Mouse (Mus musculus) stomach, embryonic 16.5 days (tissue): ENCODE data around the gene Ring1. TPM values are rescaled to one million over a fixed set of nuclear protein-coding genes. Genes with fewer than 3 reads are reported as not detected.
"Not testable (repeated sequence)": the region's sequence is repeated elsewhere in the genome, so short reads cannot be mapped to it uniquely, and the experiment has no call there.

Experiments used
- ATAC-seq: fragments of 200-750 bp; cut with Nextera tagmentation; 2 replicates; pipeline ENCODE4 v1.8.0; 2017; ENCODE audit warnings: moderate number of reproducible peaks, moderate TSS enrichment; ENCODE audit not compliant: insufficient read depth, low FRiP score
- H3K27ac ChIP-seq: fragments of 300-500 bp; sonication (generic); 2 replicates; pipeline ENCODE4 v1.5.1; 2014; ENCODE audit warnings: low read length
- H3K27me3 ChIP-seq: fragments of 300-500 bp; sonication (generic); 2 replicates; pipeline ENCODE4 v1.6.1; 2014; ENCODE audit warnings: low read length, control low read depth, mixed read lengths; ENCODE audit not compliant: control insufficient read depth, insufficient read depth
- H3K36me3 ChIP-seq: fragments of 300-500 bp; sonication (generic); 2 replicates; pipeline ENCODE4 v1.6.1; 2014; ENCODE audit warnings: low read length; ENCODE audit not compliant: control insufficient read depth, insufficient read depth
- H3K4me1 ChIP-seq: fragments of 300-500 bp; sonication (generic); 2 replicates; pipeline ENCODE4 v1.6.1; 2014; ENCODE audit warnings: low read length, control low read depth, mixed read lengths; ENCODE audit not compliant: control insufficient read depth, insufficient read depth
- H3K4me2 ChIP-seq: fragments of 300-500 bp; sonication (generic); 2 replicates; pipeline ENCODE4 v1.6.1; 2014; ENCODE audit warnings: low read depth, low read length, mixed read lengths
- H3K4me3 ChIP-seq: fragments of 300-500 bp; sonication (generic); replicated peaks from 2 replicates; pipeline ENCODE4 v1.5.1; 2014; ENCODE audit warnings: mild to moderate bottlenecking, low read length
- H3K9ac ChIP-seq: fragments of 300-500 bp; sonication (generic); 2 replicates; pipeline ENCODE4 v1.6.1; 2014; ENCODE audit warnings: low read length
- H3K9me3 ChIP-seq: fragments of 300-500 bp; sonication (generic); replicated peaks from 2 replicates; pipeline ENCODE4 v1.6.1; 2016; ENCODE audit warnings: low read length, control low read depth; ENCODE audit not compliant: control insufficient read depth
- WGBS: fragments of 180-500 bp; shearing (Covaris S2); extraction: QIAGEN DNeasy Blood & Tissue Kit; methylation state at CpG from one replicate; pipeline ENCODE4 v1.1.7; 2014; 5-methylcytosine and 5-hydroxymethylcytosine counted together
- polyA plus RNA-seq: library from polyadenylated mRNA; unstranded; fragments of >200 nt; fragmentation: Nextera tagmentation; extraction: Ambion mirVana; gene quantifications from 2 replicates; pipeline ENCODE4 v1.2.1, GENCODE M21; 2015

Ring1 gene
- polyA plus RNA-seq, 1 experiment from 2014 or later: 10.7 TPM

- not testable (repeated sequence) for ATAC-seq, H3K9ac ChIP-seq, H3K27me3 ChIP-seq, H3K36me3 ChIP-seq, H3K4me3 ChIP-seq, H3K9me3 ChIP-seq, H3K4me2 ChIP-seq, H3K4me1 ChIP-seq, H3K27ac ChIP-seq
- 44% methylated on average over 2 of the region's 2 CpGs for WGBS
Observed at GRCm38 (mm10) chr17:34000796-34001195, 23.7 kb downstream of the Ring1 start.

GRCm38 (mm10) chr17:34000150-34000537, 24.3 kb downstream of the Ring1 start, which contains the start of gene H2-K1:
Gene H2-K1 (minus strand): TSS chr17:34000347.
- no peaks in the 10 kb centered on the region for H3K36me3 ChIP-seq
- H3K4me1 ChIP-seq: 0 out of 2 replicates have a peak, but pooled peaks cover 2% of the 10 kb centered on the region
- H3K9me3 ChIP-seq: no peaks in the 10 kb centered on the region
- peak within 1 kb of the TSS; percentile 69 for H3K4me3 ChIP-seq
- peak; percentile 94 for ATAC-seq
- H3K9ac ChIP-seq: peak within 1 kb of the TSS; percentile 75
- under 1% methylated on average over 30 of the region's 30 CpGs for WGBS
- peak within 1 kb of the TSS; percentile 100 for H3K4me2 ChIP-seq
- H3K27ac ChIP-seq: no peak within 1 kb of the TSS
- H3K27me3 ChIP-seq: peaks cover 9% of the 10 kb centered on the region

- peak; percentile 57 for ATAC-seq
- H3K9ac ChIP-seq: peak overlapping the region; percentile 75
- H3K4me2 ChIP-seq: peak overlapping the region; percentile 100
- H3K27ac ChIP-seq: no peak overlapping the region
- no peaks in the 10 kb centered on the region for H3K9me3 ChIP-seq
- 1% methylated on average over 87 of the region's 87 CpGs for WGBS
- H3K27me3 ChIP-seq: peaks cover 9% of the 10 kb centered on the region
- H3K4me3 ChIP-seq: peak overlapping the region; percentile 69
- H3K4me1 ChIP-seq: 0 out of 2 replicates have a peak, but pooled peaks cover 2% of the 10 kb centered on the region
- no peaks in the 10 kb centered on the region for H3K36me3 ChIP-seq
Observed at GRCm38 (mm10) chr17:33999341-34000149, 24.9 kb downstream of the Ring1 start.

GRCm38 (mm10) chr17:33998697-33999096, 25.8 kb downstream of the Ring1 start:
- H3K9ac ChIP-seq, H3K27ac ChIP-seq, H3K4me1 ChIP-seq, H3K4me2 ChIP-seq, H3K36me3 ChIP-seq, H3K9me3 ChIP-seq, H3K4me3 ChIP-seq, H3K27me3 ChIP-seq, ATAC-seq: not testable (repeated sequence)
- 53% methylated on average over 5 of the region's 5 CpGs for WGBS

- H3K27me3 ChIP-seq, H3K36me3 ChIP-seq, H3K4me1 ChIP-seq, H3K9ac ChIP-seq, H3K9me3 ChIP-seq, H3K27ac ChIP-seq, H3K4me2 ChIP-seq, H3K4me3 ChIP-seq, ATAC-seq: not testable (repeated sequence)
- 93% methylated on average over 2 of the region's 2 CpGs for WGBS
Observed at GRCm38 (mm10) chr17:33997025-33997424, 27.5 kb downstream of the Ring1 start.

GRCm38 (mm10) chr17:33995651-33996050, 28.8 kb downstream of the Ring1 start:
- no peaks in the 10 kb centered on the region for H3K9me3 ChIP-seq
- no peak overlapping the region for H3K27ac ChIP-seq
- H3K4me1 ChIP-seq: 0 out of 2 replicates have a peak, but pooled peaks cover 2% of the 10 kb centered on the region
- no peak for ATAC-seq
- H3K9ac ChIP-seq: no peak overlapping the region
- peaks cover 9% of the 10 kb centered on the region for H3K27me3 ChIP-seq
- no peak overlapping the region for H3K4me3 ChIP-seq
- 55% methylated on average over 3 of the region's 3 CpGs for WGBS
- no peak overlapping the region for H3K4me2 ChIP-seq
- H3K36me3 ChIP-seq: no peaks in the 10 kb centered on the region

- ATAC-seq: no peak
- Histone ChIP-seq H3K9me3 (no peaks in the 10 kb centered on the region), H3K4me1 (0 out of 2 replicates have a peak, but pooled peaks cover under 1% of the 10 kb centered on the region), H3K4me2 (no peak overlapping the region), H3K27me3 (peaks cover 7% of the 10 kb centered on the region), H3K4me3 (no peak overlapping the region), H3K27ac (no peak overlapping the region), H3K36me3 (no peaks in the 10 kb centered on the region), H3K9ac (no peak overlapping the region)
- 89% methylated on average over 8 of the region's 8 CpGs for WGBS
Observed at GRCm38 (mm10) chr17:33994959-33995358, 29.5 kb downstream of the Ring1 start.

GRCm38 (mm10) chr17:33991788-33992664, 32.5 kb downstream of the Ring1 start:
- no peaks in the 10 kb centered on the region for H3K9me3 ChIP-seq
- H3K36me3 ChIP-seq: no peaks in the 10 kb centered on the region
- H3K4me2 ChIP-seq: no peak overlapping the region
- H3K27me3 ChIP-seq: no peaks in the 10 kb centered on the region
- no peak overlapping the region for H3K4me3 ChIP-seq
- no peak for ATAC-seq
- no peak overlapping the region for H3K9ac ChIP-seq
- 29% methylated on average over 10 of the region's 10 CpGs for WGBS
- H3K4me1 ChIP-seq: no peaks in the 10 kb centered on the region
- H3K27ac ChIP-seq: no peak overlapping the region

GRCm38 (mm10) chr17:33982136-33982535, 42.3 kb downstream of the Ring1 start:
- H3K36me3 ChIP-seq, H3K9me3 ChIP-seq, H3K4me3 ChIP-seq, H3K4me1 ChIP-seq, H3K27ac ChIP-seq, H3K9ac ChIP-seq, ATAC-seq: not testable (repeated sequence)
- H3K4me2 ChIP-seq: peak overlapping the region; percentile 68; the same call in 1 of the 2 replicates
- peaks cover 30% of the 10 kb centered on the region for H3K27me3 ChIP-seq
- 7% methylated on average over 8 of the region's 8 CpGs for WGBS
